Mouse (Mus musculus) adrenal gland, adult 2 months (tissue): ENCODE measurements around the gene Prr27. TPM values are rescaled to one million over a fixed set of nuclear protein-coding genes. Genes with fewer than 3 reads are reported as not detected.

Source experiments
- DNase-seq: peaks from one replicate; pipeline ENCODE4 v3.0.0; 2021
- long read RNA-seq: library from polyadenylated mRNA; stranded (forward); transcript quantifications from one replicate; pipeline ENCODE4 v2.0.0, GENCODE M21; 2021
- polyA plus RNA-seq: library from polyadenylated mRNA; depleted of rRNA; stranded (reverse); fragments of >200 nt; gene quantifications from 2 replicates; pipeline ENCODE4 v1.2.3, GENCODE M21; 2012; rRNA removed
- total RNA-seq, 2 experiments: library from RNA; stranded (reverse); gene quantifications; 2 replicates each; pipeline ENCODE4 v1.2.3; 2021

Prr27 gene
- total RNA-seq (not detected), polyA plus RNA-seq (not detected in 2 replicates)
- long read RNA-seq, result 0 reads

DNA sequence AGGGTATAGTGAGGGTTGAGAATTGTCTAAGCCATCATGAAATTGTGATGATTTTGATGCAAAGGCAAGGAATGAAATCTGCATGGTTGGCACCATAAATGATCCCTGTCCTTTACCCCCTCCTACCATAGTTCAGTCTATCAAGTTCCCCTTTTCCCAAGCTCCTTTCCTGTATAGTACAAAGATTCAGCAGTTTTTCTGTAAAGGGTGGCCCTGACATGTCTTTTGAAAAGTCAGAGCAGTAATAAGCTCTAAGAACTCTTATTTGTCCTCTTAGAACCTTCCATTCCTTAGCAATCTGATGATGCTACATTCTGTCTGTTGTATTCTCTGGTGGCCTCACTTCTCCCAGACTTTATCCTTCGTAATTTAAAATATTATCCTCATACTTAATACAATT, at the start of gene Prr27:
Prr27 (plus strand) TSS at position 301 of the 400 bp plus-strand sequence.
- DNase-seq, result no peak

DNA sequence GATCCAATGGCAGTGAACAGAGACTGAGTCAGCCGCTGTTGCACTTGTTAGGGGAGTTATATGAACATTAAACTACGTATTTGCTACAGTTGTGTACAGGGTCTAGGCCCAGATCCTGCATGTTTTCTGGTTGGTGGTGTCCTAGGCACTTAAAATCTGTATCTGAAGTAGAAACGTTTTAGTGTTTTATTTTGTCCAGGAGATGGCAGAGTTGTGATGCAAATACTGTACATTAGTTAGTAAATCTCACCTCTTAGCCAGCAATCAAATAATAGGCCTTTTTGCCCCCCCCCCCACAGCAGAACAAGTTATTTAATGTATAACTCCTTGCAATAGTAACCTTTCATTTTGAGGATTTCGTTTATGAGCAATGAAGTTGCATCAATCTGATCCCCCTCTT, 42.8 kb upstream of the Prr27 start:
- DNase-seq, result no peak

DNA sequence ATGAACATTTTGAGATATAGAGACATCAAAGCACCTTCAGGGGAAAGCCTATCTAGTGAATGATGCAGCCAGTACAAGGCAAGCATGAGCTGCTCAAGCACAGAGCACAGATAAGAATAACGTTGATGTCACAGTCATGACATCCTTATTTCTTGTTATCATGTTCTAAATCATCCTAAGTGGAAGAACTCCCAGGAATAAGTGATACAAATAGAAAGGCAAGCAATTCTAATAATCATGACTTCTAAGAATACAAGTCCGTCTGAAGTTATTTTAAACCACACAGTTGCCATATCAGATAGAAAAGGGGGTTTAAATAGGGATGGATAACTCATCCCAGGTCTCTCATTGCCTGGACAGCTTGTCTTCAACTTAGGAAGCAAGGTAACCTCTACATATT, 17.7 kb upstream of the Prr27 start, which contains the start of gene Csn1s2b:
Csn1s2b (plus strand) TSS at position 301 of the 400 bp plus-strand sequence.
- DNase-seq, result no peak

DNA sequence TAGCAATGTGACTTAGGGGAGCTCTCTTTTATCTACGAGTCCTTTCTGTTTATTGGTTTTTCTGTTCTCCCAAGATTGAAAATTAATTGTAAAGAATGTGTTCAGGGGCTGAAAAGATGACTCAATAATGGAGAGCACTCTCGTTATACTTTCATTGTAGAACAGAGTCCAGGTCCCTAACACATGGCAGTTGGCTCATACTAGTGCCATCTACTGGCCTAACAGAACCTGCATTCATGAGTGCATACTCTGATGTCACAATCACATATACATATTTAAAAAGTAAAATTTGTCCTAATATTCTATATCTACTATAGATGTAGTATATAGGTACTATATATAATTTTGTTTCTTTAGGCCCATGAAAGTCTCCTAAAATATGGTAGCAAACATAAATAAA, 16.2 kb upstream of the Prr27 start:
- DNase-seq, result no peak

DNA sequence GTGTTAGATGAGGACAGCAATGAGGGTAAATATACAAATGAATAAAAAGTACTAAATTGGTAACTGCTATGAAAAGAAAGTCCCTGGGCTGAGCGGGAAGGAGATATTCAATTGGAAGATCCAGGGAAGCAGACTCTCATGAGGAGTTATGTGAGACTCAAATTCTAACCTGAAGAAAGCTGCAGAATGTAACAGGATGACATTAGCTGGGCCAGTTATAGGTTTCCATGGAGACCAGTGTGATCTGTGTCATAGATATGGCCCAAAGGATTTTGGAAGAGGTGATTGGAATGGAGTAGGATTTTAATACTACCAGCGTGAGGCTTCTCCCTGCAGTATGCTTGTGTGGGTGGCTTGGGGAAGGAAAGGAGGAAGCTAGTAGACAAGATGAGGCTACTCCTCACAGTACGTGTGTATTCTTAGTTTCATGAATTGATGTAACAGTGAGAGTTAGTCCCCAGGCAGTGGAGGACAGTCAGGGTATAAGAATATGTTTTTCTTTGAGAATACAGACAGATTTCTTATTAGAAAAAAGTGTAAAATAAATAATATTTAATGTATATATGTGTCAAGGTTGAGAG, 29.7 kb downstream of the Prr27 start:
- no peak for DNase-seq

DNA sequence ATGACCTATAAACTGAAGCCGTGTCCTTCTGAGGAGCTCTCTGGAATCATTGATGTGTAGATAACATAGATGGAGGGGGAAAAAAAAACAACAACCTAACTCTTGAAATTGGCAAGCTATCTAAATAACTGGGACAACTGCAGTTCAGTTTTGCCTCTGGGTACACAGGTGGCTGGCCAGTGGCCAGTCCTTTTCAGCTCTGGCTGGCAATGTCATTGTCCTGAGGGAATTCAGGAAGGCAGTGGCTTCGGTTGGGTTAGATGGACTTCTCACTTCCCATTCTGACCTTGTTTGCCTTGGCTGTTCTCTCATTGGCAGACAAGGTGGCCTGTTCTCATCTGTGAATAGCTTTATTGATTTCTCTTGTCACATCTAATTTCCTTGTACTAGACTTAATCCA, 44.6 kb downstream of the Prr27 start:
- no peak for DNase-seq

DNA sequence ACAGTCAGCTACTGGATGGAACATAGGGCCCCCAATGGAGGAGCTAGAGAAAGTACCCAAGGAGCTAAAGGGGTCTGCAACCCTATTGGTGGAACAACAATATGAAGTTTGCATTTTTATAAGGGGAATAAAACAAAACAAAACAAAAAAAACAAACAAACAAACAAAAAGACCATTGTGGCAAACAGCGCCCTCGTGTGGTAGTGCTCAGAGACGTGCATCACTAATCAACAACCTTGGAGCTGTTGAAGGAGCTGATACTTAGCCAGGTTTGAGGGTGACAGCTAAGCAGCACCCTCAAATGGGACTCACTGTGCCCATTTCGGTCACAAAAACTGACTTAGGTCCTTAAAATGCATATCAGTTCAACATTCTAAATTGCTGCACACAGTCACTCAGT, 45.9 kb downstream of the Prr27 start:
- DNase-seq, result no peak

DNA sequence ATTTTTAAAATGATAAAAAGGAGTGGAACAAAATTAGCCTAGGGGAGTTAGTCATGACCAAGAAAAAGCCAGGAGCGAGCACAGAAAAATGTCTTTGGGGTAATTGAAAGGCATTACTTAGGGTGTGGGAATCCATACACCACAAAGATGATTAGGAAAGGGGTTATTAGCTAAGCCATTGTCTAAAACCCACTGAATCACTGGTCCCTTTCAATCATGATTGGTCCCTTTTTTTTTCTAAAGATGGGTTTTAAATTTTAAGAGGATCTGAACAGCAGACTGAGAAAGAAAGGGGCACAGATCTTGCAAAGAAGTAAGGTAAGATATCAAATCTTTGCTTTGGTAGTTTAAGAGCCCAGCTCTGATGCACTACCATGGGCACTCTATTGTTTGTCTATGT, 59.2 kb downstream of the Prr27 start, which contains the start of gene Odam:
Odam (plus strand) TSS at position 301 of the 400 bp plus-strand sequence.
- DNase-seq, result no peak

Other genes with a start within 250 kb of the Prr27 start
- gene Sult1e1, start 234.1 kb upstream of the Prr27 start, total RNA-seq, result 1 to 10 TPM in 1 of 2 experiments, under 1 TPM in 1; 0.84 to 3.9 TPM
- not detected in 2 replicates for gene Sult1e1, start 234.1 kb upstream of the Prr27 start, polyA plus RNA-seq
- not detected for gene Csn1s1, start 159.5 kb upstream of the Prr27 start, total RNA-seq
- not detected in 2 replicates for gene Csn1s1, start 159.5 kb upstream of the Prr27 start, polyA plus RNA-seq
- gene Csn2, start 126.1 kb upstream of the Prr27 start, total RNA-seq, result not detected
- gene Csn2, start 126.1 kb upstream of the Prr27 start, polyA plus RNA-seq, result not detected in 2 replicates
- not detected for gene Csn1s2a, start 51.1 kb upstream of the Prr27 start, total RNA-seq
- not detected in 2 replicates for gene Csn1s2a, start 51.1 kb upstream of the Prr27 start, polyA plus RNA-seq
- gene Csn1s2b, start 17.6 kb upstream of the Prr27 start, total RNA-seq, result not detected
- not detected in 2 replicates for gene Csn1s2b, start 17.6 kb upstream of the Prr27 start, polyA plus RNA-seq
- gene Odam, start 59.3 kb downstream of the Prr27 start, total RNA-seq, result not detected
- gene Odam, start 59.3 kb downstream of the Prr27 start, polyA plus RNA-seq, result not detected in 2 replicates
- gene Csn3, start 99.9 kb downstream of the Prr27 start, total RNA-seq, result not detected
- not detected in 2 replicates for gene Csn3, start 99.9 kb downstream of the Prr27 start, polyA plus RNA-seq
- gene 2310003L06Rik, start 143.8 kb downstream of the Prr27 start, total RNA-seq, result not detected
- gene 2310003L06Rik, start 143.8 kb downstream of the Prr27 start, polyA plus RNA-seq, result not detected in 2 replicates
- gene Gm28434, start 143.8 kb downstream of the Prr27 start, total RNA-seq, result not detected
- not detected in 2 replicates for gene Gm28434, start 143.8 kb downstream of the Prr27 start, polyA plus RNA-seq
- gene Cabs1, start 153.8 kb downstream of the Prr27 start, total RNA-seq, result not detected
- gene Cabs1, start 153.8 kb downstream of the Prr27 start, polyA plus RNA-seq, result not detected in 2 replicates
- gene Smr3a, start 176.9 kb downstream of the Prr27 start, total RNA-seq, result not detected
- gene Smr3a, start 176.9 kb downstream of the Prr27 start, polyA plus RNA-seq, result not detected in 2 replicates